Comparison of ENCODE assay signal across 9 mouse cellular contexts in genomic region chr7:112407597-112407996, GRCm38 (mm10). TPM values are rescaled to one million over a fixed set of nuclear protein-coding genes. Genes with fewer than 3 reads are reported as not detected.
A peak's percentile ranks its signal among the peaks of the same experiment; 100 is the strongest.
DNase-seq lines count a peak whose midpoint lies in the region; ATAC-seq lines count a peak whose summit lies in the region.
"Had no signal": no experiment of that assay in that cellular context is flagged by ENCODE, and none has a peak within 500 bp of the region (broad histone marks: within the 10 kb centered on the region; RNA-seq: fewer than 3 reads in every experiment).

No protein-coding gene starts in this region.

- no peaks in the 10 kb centered on the region for H3K27me3 ChIP-seq in forebrain, embryonic 13.5 days
- H3K27me3 ChIP-seq in forebrain, embryonic 11.5 days (ENCODE audit: control insufficient read depth, insufficient read depth, low read length), result no peaks in the 10 kb centered on the region
- no peaks in the 10 kb centered on the region for H3K27me3 ChIP-seq in kidney, embryonic 14.5 days (ENCODE audit: control insufficient read depth, insufficient read depth, low read length)
- H3K27me3 ChIP-seq in liver, embryonic 12.5 days (replicated peaks), result 0 out of 2 replicates have a peak, but pooled peaks cover 3% of the 10 kb centered on the region

- peaks cover 17% of the 10 kb centered on the region for H3K4me1 ChIP-seq in forebrain, embryonic 13.5 days
- H3K4me1 ChIP-seq in forebrain, embryonic 11.5 days (replicated peaks; ENCODE audit: control insufficient read depth, insufficient read depth, low read length), result no peaks in the 10 kb centered on the region
- peaks cover 24% of the 10 kb centered on the region for H3K4me1 ChIP-seq in kidney, embryonic 14.5 days (ENCODE audit: control insufficient read depth, insufficient read depth, low read length)
- no peaks in the 10 kb centered on the region for H3K4me1 ChIP-seq in liver, embryonic 12.5 days

- no peak for DNase-seq in forebrain, embryonic 11.5 days (ENCODE audit: low spot score)
- DNase-seq in ovary, adult 18-20 months (ENCODE audit: low spot score), result peak; percentile 69
- DNase-seq in ovary, postnatal 10 days (ENCODE audit: low spot score), result no peak
- peak; percentile 30 to 34 for DNase-seq in heart, adult 18-20 months
- DNase-seq in layer of hippocampus, postnatal 36 days, result peak; percentile 40 to 45
- DNase-seq: cerebellum, adult 9-11 months had no signal

- H3K9ac ChIP-seq in forebrain, embryonic 13.5 days, result no peak overlapping the region
- no peak overlapping the region for H3K9ac ChIP-seq in forebrain, embryonic 11.5 days (ENCODE audit: low read length)
- no peak overlapping the region for H3K9ac ChIP-seq in kidney, embryonic 14.5 days (ENCODE audit: low read depth, low read length)
- H3K9ac ChIP-seq in liver, embryonic 12.5 days, result no peak overlapping the region

- 41% methylated on average over 7 of the region's 7 CpGs for WGBS in forebrain, embryonic 13.5 days
- WGBS in forebrain, embryonic 11.5 days, result 83% methylated on average over 7 of the region's 7 CpGs
- 77% methylated on average over 7 of the region's 7 CpGs for WGBS in kidney, embryonic 14.5 days
- WGBS in liver, embryonic 12.5 days (ENCODE audit: insufficient replicate concordance), result 71% methylated on average over 7 of the region's 7 CpGs

- ATAC-seq in forebrain, embryonic 13.5 days, result peak; percentile 69
- ATAC-seq in forebrain, embryonic 11.5 days (replicated peaks; ENCODE audit: low FRiP score), result no peak
- no peak for ATAC-seq in kidney, embryonic 14.5 days (ENCODE audit: low FRiP score, low TSS enrichment)
- ATAC-seq in liver, embryonic 12.5 days, result no peak

- H3K9me3 ChIP-seq in forebrain, embryonic 13.5 days (replicated peaks), result no peaks in the 10 kb centered on the region
- H3K9me3 ChIP-seq in forebrain, embryonic 11.5 days (ENCODE audit: control insufficient read depth, low read length), result no peaks in the 10 kb centered on the region
- H3K9me3 ChIP-seq in kidney, embryonic 14.5 days (ENCODE audit: control insufficient read depth, low read length), result no peaks in the 10 kb centered on the region
- H3K9me3 ChIP-seq in liver, embryonic 12.5 days (replicated peaks), result no peaks in the 10 kb centered on the region

- H3K36me3 ChIP-seq in forebrain, embryonic 13.5 days (ENCODE audit: poor library complexity, severe bottlenecking), result no peaks in the 10 kb centered on the region
- no peaks in the 10 kb centered on the region for H3K36me3 ChIP-seq in forebrain, embryonic 11.5 days (ENCODE audit: control insufficient read depth, insufficient read depth, low read length)
- H3K36me3 ChIP-seq in kidney, embryonic 14.5 days (ENCODE audit: control insufficient read depth, insufficient read depth, low read length), result no peaks in the 10 kb centered on the region
- no peaks in the 10 kb centered on the region for H3K36me3 ChIP-seq in liver, embryonic 12.5 days

- peak overlapping the region; percentile 3; the same call in 1 of the 2 replicates for H3K4me2 ChIP-seq in forebrain, embryonic 13.5 days
- no peak overlapping the region for H3K4me2 ChIP-seq in forebrain, embryonic 11.5 days (ENCODE audit: low read depth, low read length, severe bottlenecking)
- H3K4me2 ChIP-seq in kidney, embryonic 14.5 days (replicated peaks; ENCODE audit: low read depth, low read length), result no peak overlapping the region
- H3K4me2 ChIP-seq in liver, embryonic 12.5 days, result no peak overlapping the region

- no peak overlapping the region for H3K4me3 ChIP-seq in forebrain, embryonic 13.5 days
- no peak overlapping the region for H3K4me3 ChIP-seq in forebrain, embryonic 11.5 days (ENCODE audit: low read depth, low read length)
- no peak overlapping the region for H3K4me3 ChIP-seq in kidney, embryonic 14.5 days (ENCODE audit: low read length)
- no peak overlapping the region for H3K4me3 ChIP-seq in liver, embryonic 12.5 days

- peak overlapping the region; percentile 1; the same call in 1 of the 2 replicates for H3K27ac ChIP-seq in forebrain, embryonic 13.5 days
- H3K27ac ChIP-seq in forebrain, embryonic 11.5 days (ENCODE audit: low read depth, low read length), result no peak overlapping the region
- H3K27ac ChIP-seq in kidney, embryonic 14.5 days (ENCODE audit: low read depth, low read length), result no peak overlapping the region
- H3K27ac ChIP-seq in liver, embryonic 12.5 days, result no peak overlapping the region

RNA-seq across cellular contexts. Expression of gene Parva, which starts 19.7 kb away (rescaled TPM):
- 27.6 and 31.9 TPM in 2 replicates for polyA plus RNA-seq in forebrain, embryonic 13.5 days (2015; fragmentation: Nextera tagmentation; extraction: Ambion mirVana)
- 63.6 and 64.5 TPM in 2 replicates for polyA plus RNA-seq in forebrain, embryonic 11.5 days (2014; fragmentation: Nextera tagmentation; extraction: Ambion mirVana)
- 10 to 100 TPM; 38.9 to 42.8 TPM for total RNA-seq in heart, adult 18-20 months (2021)
- total RNA-seq in layer of hippocampus, postnatal 36 days (2021), result 10 to 100 TPM; 49.3 to 50.9 TPM
- 53.4 and 92.8 TPM in 2 replicates for polyA plus RNA-seq in kidney, embryonic 14.5 days (2014; fragmentation: Nextera tagmentation; extraction: Ambion mirVana)
- polyA plus RNA-seq in liver, embryonic 12.5 days (2016; fragmentation: Nextera tagmentation; extraction: Ambion mirVana), result 13.2 and 13.6 TPM in 2 replicates

Comparison
In these comparisons a context has a peak if more than half of its experiments do, and no peak if none do; other contexts are left out.
1. DNase-seq: peak in ovary, adult 18-20 months (single experiment), heart, adult 18-20 months (2 of 2) and layer of hippocampus, postnatal 36 days (2 of 2); none in forebrain, embryonic 11.5 days (single experiment) and ovary, postnatal 10 days (single experiment).